Comparison of ENCODE assay signal across 23 mouse cellular contexts in the genomic region with DNA sequence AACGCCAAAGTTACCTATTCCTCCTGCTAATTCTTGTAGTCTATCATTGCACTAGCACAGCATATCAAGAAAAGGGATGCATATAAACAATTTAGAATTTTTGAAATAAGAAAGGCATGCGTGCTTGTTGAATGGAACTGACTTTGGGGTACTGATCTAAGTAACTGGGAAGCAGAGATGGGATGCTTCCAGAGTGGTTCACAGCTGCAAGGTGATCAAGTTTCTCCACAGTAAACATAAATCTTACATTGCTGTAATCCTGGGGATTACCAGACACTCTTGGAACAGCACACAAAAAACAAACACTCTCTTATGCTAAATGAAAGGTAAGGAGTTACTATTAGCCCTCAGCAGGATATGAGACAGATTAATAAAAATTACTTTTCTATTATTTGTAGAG. TPM values are rescaled to one million over a fixed set of nuclear protein-coding genes. Genes with fewer than 3 reads are reported as not detected.
DNase-seq lines count a peak whose midpoint lies in the region; ATAC-seq and TF ChIP-seq lines count a peak whose summit lies in the region.
"Had no signal": no experiment of that assay in that cellular context is flagged by ENCODE, and none has a peak within 500 bp of the region (broad histone marks: within the 10 kb centered on the region; RNA-seq: fewer than 3 reads in every experiment).

No protein-coding gene starts in this region.

- TF ChIP-seq CTCF in Patski (IDR thresholded peaks at IDR 0.05): no peak

- no peaks in the 10 kb centered on the region for H3K9me3 ChIP-seq in heart, embryonic 11.5 days (replicated peaks; ENCODE audit: control insufficient read depth, low read length)
- no peaks in the 10 kb centered on the region for H3K9me3 ChIP-seq in heart, embryonic 12.5 days (replicated peaks)
- no peaks in the 10 kb centered on the region for H3K9me3 ChIP-seq in heart, embryonic 16.5 days (replicated peaks; ENCODE audit: control insufficient read depth, low read length)
- H3K9me3 ChIP-seq: forebrain, embryonic 10.5 days; forebrain, embryonic 13.5 days; hindbrain, embryonic 10.5 days; hindbrain, embryonic 13.5 days; intestine, embryonic 15.5 days had no signal

- CTCF ChIA-PET in Patski (lab: Charles Lee): interaction anchor here (1.2 to 1.9 kb wide), 2 partner anchors 10 to 20 kb away, joined by 3 to 7 read pairs; no protein-coding TSS in a partner anchor

- peaks cover 4% of the 10 kb centered on the region; the same call in 1 of the 2 replicates for H3K36me3 ChIP-seq in heart, embryonic 11.5 days (ENCODE audit: control insufficient read depth, insufficient read depth, low read length)
- peaks cover 15% of the 10 kb centered on the region for H3K36me3 ChIP-seq in heart, embryonic 12.5 days
- H3K36me3 ChIP-seq in heart, embryonic 16.5 days (ENCODE audit: control insufficient read depth, insufficient read depth): no peaks in the 10 kb centered on the region; the same call in 1 of the 2 replicates

- H3K4me3 ChIP-seq in heart, embryonic 11.5 days (ENCODE audit: low read depth, low read length): no peak overlapping the region
- H3K4me3 ChIP-seq in heart, embryonic 12.5 days: no peak overlapping the region
- H3K4me3 ChIP-seq in heart, embryonic 16.5 days (ENCODE audit: low read length): no peak overlapping the region
- H3K4me3 ChIP-seq: forebrain, embryonic 10.5 days; forebrain, embryonic 13.5 days; hindbrain, embryonic 10.5 days; hindbrain, embryonic 13.5 days; intestine, embryonic 15.5 days had no signal

- H3K4me1 ChIP-seq in heart, embryonic 11.5 days (ENCODE audit: control insufficient read depth, insufficient read depth, low read length): 0 out of 2 replicates have a peak, but pooled peaks cover 4% of the 10 kb centered on the region
- peaks cover 4% of the 10 kb centered on the region; the same call in 1 of the 2 replicates for H3K4me1 ChIP-seq in heart, embryonic 12.5 days (replicated peaks)
- peaks cover 5% of the 10 kb centered on the region; the same call in 1 of the 2 replicates for H3K4me1 ChIP-seq in heart, embryonic 16.5 days (ENCODE audit: control insufficient read depth, insufficient read depth, low read length)
- H3K4me1 ChIP-seq: forebrain, embryonic 10.5 days; forebrain, embryonic 13.5 days; hindbrain, embryonic 10.5 days; hindbrain, embryonic 13.5 days; intestine, embryonic 15.5 days had no signal

- no peak for DNase-seq in heart, adult 11 months
- peak; percentile 69 for DNase-seq in NIH3T3 (ENCODE audit: low read depth)
- DNase-seq in Patski (ENCODE audit: low read depth, low spot score): no peak
- DNase-seq in urinary bladder, postnatal 36 days (ENCODE audit: low spot score in 2 of 2): no peak
- DNase-seq: adrenal gland, postnatal 10 days; adrenal gland, postnatal 36 days; cerebellum, adult 18-20 months; cerebellum, adult 9-10 months; cerebellum, postnatal 14 days; gastrocnemius, postnatal 25 days; kidney, adult 11 months; kidney, adult 8-10 months had no signal

- no peaks in the 10 kb centered on the region for H3K27me3 ChIP-seq in heart, embryonic 11.5 days (ENCODE audit: control insufficient read depth, insufficient read depth, low read length)
- H3K27me3 ChIP-seq in heart, embryonic 12.5 days (replicated peaks): no peaks in the 10 kb centered on the region
- H3K27me3 ChIP-seq in heart, embryonic 16.5 days (ENCODE audit: control insufficient read depth, insufficient read depth, low read length): no peaks in the 10 kb centered on the region
- H3K27me3 ChIP-seq in Patski: no peaks in the 10 kb centered on the region
- H3K27me3 ChIP-seq: forebrain, embryonic 13.5 days; hindbrain, embryonic 13.5 days; intestine, embryonic 15.5 days had no signal

- no peak overlapping the region for H3K4me2 ChIP-seq in heart, embryonic 11.5 days
- H3K4me2 ChIP-seq in heart, embryonic 12.5 days: no peak overlapping the region
- no peak overlapping the region for H3K4me2 ChIP-seq in heart, embryonic 16.5 days (ENCODE audit: low read depth, low read length)
- H3K4me2 ChIP-seq: forebrain, embryonic 13.5 days; hindbrain, embryonic 13.5 days; intestine, embryonic 15.5 days had no signal

- 64% methylated on average over 2 of the region's 2 CpGs for WGBS in heart, embryonic 11.5 days (ENCODE audit: insufficient replicate concordance)
- WGBS in heart, embryonic 12.5 days: 56% methylated on average over 2 of the region's 2 CpGs
- WGBS in heart, embryonic 16.5 days: 68% methylated on average over 2 of the region's 2 CpGs

- in situ Hi-C loops in Patski (cut with MboI; ENCODE audit: low pct_unique_long_range_greater_than_20kb): no loop called here

- no peak for ATAC-seq in heart, embryonic 11.5 days (replicated peaks; ENCODE audit: insufficient number of reproducible peaks, low FRiP score, low TSS enrichment)
- no peak for ATAC-seq in heart, embryonic 12.5 days (ENCODE audit: insufficient number of reproducible peaks, low FRiP score)
- no peak for ATAC-seq in heart, embryonic 16.5 days (replicated peaks; ENCODE audit: extremely low read depth, insufficient read depth, low FRiP score)
- peak; percentile 69 for ATAC-seq in Patski
- ATAC-seq: CD4-positive, CD25-positive, alpha-beta regulatory T cell, adult 4 months; forebrain, embryonic 13.5 days; forebrain, embryonic 16.5 days; hindbrain, embryonic 16.5 days; intestine, embryonic 15.5 days had no signal

- H3K27ac ChIP-seq in heart, embryonic 11.5 days (ENCODE audit: low read depth, low read length): 0 out of 2 replicates have a peak overlapping the region, but pooled peaks have one; percentile 29
- no peak overlapping the region for H3K27ac ChIP-seq in heart, embryonic 12.5 days (ENCODE audit: poor library complexity, severe bottlenecking)
- H3K27ac ChIP-seq in heart, embryonic 16.5 days (ENCODE audit: low read length): peak overlapping the region; percentile 40
- H3K27ac ChIP-seq: forebrain, embryonic 10.5 days; forebrain, embryonic 13.5 days; hindbrain, embryonic 10.5 days; hindbrain, embryonic 13.5 days; intestine, embryonic 15.5 days had no signal

- POLR2A ChIA-PET in Patski (lab: Charles Lee): interaction anchor here (0.9 kb wide), 1 partner anchor 15 kb away, joined by 3 read pairs; no protein-coding TSS in a partner anchor

- H3K9ac ChIP-seq in heart, embryonic 11.5 days (ENCODE audit: low read depth, low read length): no peak overlapping the region
- H3K9ac ChIP-seq in heart, embryonic 12.5 days: no peak overlapping the region
- H3K9ac ChIP-seq in heart, embryonic 16.5 days (ENCODE audit: low read length): no peak overlapping the region
- H3K9ac ChIP-seq: forebrain, embryonic 13.5 days; hindbrain, embryonic 13.5 days; intestine, embryonic 15.5 days had no signal

RNA-seq across cellular contexts. Expression of a gene that starts 12.1 kb away (rescaled TPM):
- polyA plus RNA-seq in heart, embryonic 11.5 days (2014; fragmentation: Nextera tagmentation; extraction: Ambion mirVana): 421 and 474 TPM in 2 replicates
- polyA plus RNA-seq in heart, embryonic 12.5 days (2016; fragmentation: Nextera tagmentation; extraction: Ambion mirVana): 405 and 431 TPM in 2 replicates
- polyA plus RNA-seq in heart, embryonic 16.5 days (2015; fragmentation: Nextera tagmentation; extraction: Ambion mirVana): 448 and 521 TPM in 2 replicates
- polyA plus RNA-seq in Patski (2021): 223 TPM

RNA-seq across cellular contexts. Expression of a gene that starts 55.0 kb away (rescaled TPM):
- polyA plus RNA-seq in heart, embryonic 11.5 days (2014; fragmentation: Nextera tagmentation; extraction: Ambion mirVana): 135 and 142 TPM in 2 replicates
- polyA plus RNA-seq in heart, embryonic 12.5 days (2016; fragmentation: Nextera tagmentation; extraction: Ambion mirVana): 122 and 135 TPM in 2 replicates
- polyA plus RNA-seq in heart, embryonic 16.5 days (2015; fragmentation: Nextera tagmentation; extraction: Ambion mirVana): 98.0 and 107 TPM in 2 replicates
- polyA plus RNA-seq in Patski (2021): 114 TPM
